Mouse (Mus musculus): ENCODE measurements around the gene Zbtb43. TPM values are rescaled to one million over a fixed set of nuclear protein-coding genes. Genes with fewer than 3 reads are reported as not detected.
A peak's percentile ranks its signal among the peaks of the same experiment; 100 is the strongest.

Zbtb43 gene
- total and polyA plus RNA-seq, 3 experiments: 8.5 to 10.9 (median 8.9) TPM

GRCm38 (mm10) chr2:33467546-33468465, 553 bp downstream of the Zbtb43 start:
- peak overlapping the region; percentile 83 for H3K9ac ChIP-seq (ENCODE audit: insufficient read depth, low read depth)
- in situ Hi-C loops (cut with MboI; ENCODE audit: low pct_ligation_motif_present, low pct_unique_long_range_greater_than_20kb, low sequenced_read_pairs) (no loop called here), dilution Hi-C loops (cut with MboI; ENCODE audit: extremely low pct_ligation_motif_present, extremely low pct_unique_long_range_greater_than_20kb, low sequenced_read_pairs) (no loop called here)
- H3K4me3 ChIP-seq (replicated peaks in 1 of 3; ENCODE audit: low read depth in 2 of 3, low read length in 2 of 3, poor library complexity in 1 of 3): peak overlapping the region; percentile 87 to 94 (median 93)
- H3K4me2 ChIP-seq (ENCODE audit: insufficient read depth, low read depth, poor library complexity, severe bottlenecking): peak overlapping the region; percentile 89
- TF ChIP-seq IRF4 (IDR thresholded peaks at IDR 0.05; ENCODE audit: low read depth, low read length): 0 out of 2 replicates have a peak, but pooled peaks have one; percentile 8
- no peak for TF ChIP-seq MAFK (IDR thresholded peaks at IDR 0.05; ENCODE audit: insufficient replicate concordance, low read length)
- TF ChIP-seq ZMIZ1 (IDR thresholded peaks at IDR 0.05; ENCODE audit: low read depth, low read length): 0 out of 2 replicates have a peak, but pooled peaks have one; percentile 67
- TF ChIP-seq PAX5 (IDR thresholded peaks at IDR 0.05; ENCODE audit: low read length): no peak
- peak; percentile 45; the same call in 1 of the 2 replicates for TF ChIP-seq SIN3A (IDR thresholded peaks at IDR 0.05; ENCODE audit: low read length)
- TF ChIP-seq GABPA (IDR thresholded peaks at IDR 0.05; ENCODE audit: insufficient replicate concordance, low read depth, low read length): no peak
- no peak for TF ChIP-seq ETS1 (conservative IDR thresholded peaks at IDR 0.05; ENCODE audit: low read depth, low read length)
- TF ChIP-seq CHD2 (IDR thresholded peaks at IDR 0.05; ENCODE audit: low read length): no peak
- TF ChIP-seq USF2 (conservative IDR thresholded peaks at IDR 0.05; ENCODE audit: low read depth, low read length): no peak
- no peak for TF ChIP-seq EP300 (IDR thresholded peaks at IDR 0.05; ENCODE audit: low read length)
- 0 out of 2 replicates have a peak, but pooled peaks have one; percentile 41 for TF ChIP-seq UBTF (IDR thresholded peaks at IDR 0.05; ENCODE audit: low read depth, low read length)
- no peak for TF ChIP-seq ZC3H11A (IDR thresholded peaks at IDR 0.05; ENCODE audit: low read depth, low read length)
- TF ChIP-seq HCFC1 (IDR thresholded peaks at IDR 0.05; ENCODE audit: low read depth, low read length): no peak
- TF ChIP-seq RCOR1 (conservative IDR thresholded peaks at IDR 0.05; ENCODE audit: low read depth, low read length): no peak
- H3K9me3 ChIP-seq (replicated peaks; ENCODE audit: low read length): peaks cover 8% of the 10 kb centered on the region
- peaks cover 22% of the 10 kb centered on the region for H3K79me2 ChIP-seq (replicated peaks; ENCODE audit: control insufficient read depth, extremely low read depth, insufficient read depth, poor library complexity, severe bottlenecking)
- peaks cover 27% of the 10 kb centered on the region for H3K27me3 ChIP-seq (replicated peaks)
- H3K4me1 ChIP-seq (ENCODE audit: control insufficient read depth in 1 of 2, insufficient read depth in 2 of 2): peaks cover 0 to 37% of the 10 kb centered on the region in 2 experiments; a peak in 2 of 4 replicates
- no peak for DNase-seq (ENCODE audit: extremely low read depth)
- peaks cover under 1 to 30% of the 10 kb centered on the region in 2 experiments for H3K36me3 ChIP-seq (replicated peaks in 1 of 2; ENCODE audit: control insufficient read depth in 1 of 2, insufficient read depth in 1 of 2, low read length in 1 of 2)
- peak overlapping the region; percentile 2; the same call in 1 of the 2 replicates for H3K27ac ChIP-seq (ENCODE audit: insufficient read depth, low read depth)

- no peak overlapping the region for H3K4me3 ChIP-seq (replicated peaks in 1 of 3; ENCODE audit: low read depth in 2 of 3, low read length in 2 of 3, poor library complexity in 1 of 3)
- no peak overlapping the region for H3K4me2 ChIP-seq (ENCODE audit: insufficient read depth, low read depth, poor library complexity, severe bottlenecking)
- in situ Hi-C loops (cut with MboI; ENCODE audit: low pct_ligation_motif_present, low pct_unique_long_range_greater_than_20kb, low sequenced_read_pairs) (no loop called here), dilution Hi-C loops (cut with MboI; ENCODE audit: extremely low pct_ligation_motif_present, extremely low pct_unique_long_range_greater_than_20kb, low sequenced_read_pairs) (no loop called here)
- peaks cover 0 to 37% of the 10 kb centered on the region in 2 experiments; a peak in 2 of 4 replicates for H3K4me1 ChIP-seq (ENCODE audit: control insufficient read depth in 1 of 2, insufficient read depth in 2 of 2)
- no peak for TF ChIP-seq USF2 (conservative IDR thresholded peaks at IDR 0.05; ENCODE audit: low read depth, low read length)
- peaks cover 22% of the 10 kb centered on the region for H3K79me2 ChIP-seq (replicated peaks; ENCODE audit: control insufficient read depth, extremely low read depth, insufficient read depth, poor library complexity, severe bottlenecking)
- no peak overlapping the region for H3K9ac ChIP-seq (ENCODE audit: insufficient read depth, low read depth)
- no peak for DNase-seq (ENCODE audit: extremely low read depth)
- H3K27me3 ChIP-seq (replicated peaks): peaks cover 13% of the 10 kb centered on the region
- no peaks in the 10 kb centered on the region for H3K9me3 ChIP-seq (replicated peaks; ENCODE audit: low read length)
- peaks cover 12 to 48% of the 10 kb centered on the region in 2 experiments for H3K36me3 ChIP-seq (replicated peaks in 1 of 2; ENCODE audit: control insufficient read depth in 1 of 2, insufficient read depth in 1 of 2, low read length in 1 of 2)
- no peak overlapping the region for H3K27ac ChIP-seq (ENCODE audit: insufficient read depth, low read depth)
Measured at GRCm38 (mm10) chr2:33465966-33466365, 2.4 kb downstream of the Zbtb43 start.
